Mouse (Mus musculus) stomach, embryonic 16.5 days (tissue): ENCODE data around the gene Zfp512. TPM values are rescaled to one million over a fixed set of nuclear protein-coding genes. Genes with fewer than 3 reads are reported as not detected.

Experiments
- ATAC-seq: fragments of 200-750 bp; cut with Nextera tagmentation; 2 replicates; pipeline ENCODE4 v1.8.0; 2017; ENCODE audit warnings: moderate number of reproducible peaks, moderate TSS enrichment; ENCODE audit not compliant: insufficient read depth, low FRiP score
- H3K27ac ChIP-seq: fragments of 300-500 bp; sonication (generic); 2 replicates; pipeline ENCODE4 v1.5.1; 2014; ENCODE audit warnings: low read length
- H3K27me3 ChIP-seq: fragments of 300-500 bp; sonication (generic); 2 replicates; pipeline ENCODE4 v1.6.1; 2014; ENCODE audit warnings: low read length, control low read depth, mixed read lengths; ENCODE audit not compliant: control insufficient read depth, insufficient read depth
- H3K36me3 ChIP-seq: fragments of 300-500 bp; sonication (generic); 2 replicates; pipeline ENCODE4 v1.6.1; 2014; ENCODE audit warnings: low read length; ENCODE audit not compliant: control insufficient read depth, insufficient read depth
- H3K4me1 ChIP-seq: fragments of 300-500 bp; sonication (generic); 2 replicates; pipeline ENCODE4 v1.6.1; 2014; ENCODE audit warnings: low read length, control low read depth, mixed read lengths; ENCODE audit not compliant: control insufficient read depth, insufficient read depth
- H3K4me2 ChIP-seq: fragments of 300-500 bp; sonication (generic); 2 replicates; pipeline ENCODE4 v1.6.1; 2014; ENCODE audit warnings: low read depth, low read length, mixed read lengths
- H3K4me3 ChIP-seq: fragments of 300-500 bp; sonication (generic); replicated peaks from 2 replicates; pipeline ENCODE4 v1.5.1; 2014; ENCODE audit warnings: mild to moderate bottlenecking, low read length
- H3K9ac ChIP-seq: fragments of 300-500 bp; sonication (generic); 2 replicates; pipeline ENCODE4 v1.6.1; 2014; ENCODE audit warnings: low read length
- H3K9me3 ChIP-seq: fragments of 300-500 bp; sonication (generic); replicated peaks from 2 replicates; pipeline ENCODE4 v1.6.1; 2016; ENCODE audit warnings: low read length, control low read depth; ENCODE audit not compliant: control insufficient read depth
- WGBS: fragments of 180-500 bp; shearing (Covaris S2); extraction: QIAGEN DNeasy Blood & Tissue Kit; methylation state at CpG from one replicate; pipeline ENCODE4 v1.1.7; 2014; 5-methylcytosine and 5-hydroxymethylcytosine counted together
- polyA plus RNA-seq: library from polyadenylated mRNA; unstranded; fragments of >200 nt; fragmentation: Nextera tagmentation; extraction: Ambion mirVana; gene quantifications from 2 replicates; pipeline ENCODE4 v1.2.1, GENCODE M21; 2015

Gene Zfp512
- polyA plus RNA-seq, 1 experiment from 2014 or later = 40.6 TPM

DNA sequence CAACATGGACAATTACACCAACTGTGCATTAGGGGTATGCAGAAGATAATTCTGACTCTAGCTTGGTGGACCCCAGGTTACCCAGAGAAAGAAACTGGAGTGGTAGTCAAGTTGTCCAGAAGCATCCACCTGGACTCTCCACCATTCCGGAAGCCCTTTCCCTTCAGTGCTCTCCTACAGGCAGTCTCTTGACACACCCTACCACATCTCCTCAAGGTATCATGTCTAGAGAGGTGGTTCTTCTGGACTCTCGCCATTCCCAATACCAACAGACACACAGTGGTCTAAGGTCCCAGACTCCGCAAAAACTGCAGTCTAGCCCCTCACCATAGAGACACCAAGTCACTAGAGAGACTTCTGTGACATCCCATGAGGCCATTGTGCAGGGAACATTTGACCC lies 33.2 kb downstream of the Zfp512 start, which contains the start of gene 4930548H24Rik:
4930548H24Rik (plus strand) TSS at position 301 of the 400 bp plus-strand sequence.
- no peaks in the 10 kb centered on the region for H3K9me3 ChIP-seq
- 96% methylated on average over 3 of the region's 3 CpGs for WGBS

DNA sequence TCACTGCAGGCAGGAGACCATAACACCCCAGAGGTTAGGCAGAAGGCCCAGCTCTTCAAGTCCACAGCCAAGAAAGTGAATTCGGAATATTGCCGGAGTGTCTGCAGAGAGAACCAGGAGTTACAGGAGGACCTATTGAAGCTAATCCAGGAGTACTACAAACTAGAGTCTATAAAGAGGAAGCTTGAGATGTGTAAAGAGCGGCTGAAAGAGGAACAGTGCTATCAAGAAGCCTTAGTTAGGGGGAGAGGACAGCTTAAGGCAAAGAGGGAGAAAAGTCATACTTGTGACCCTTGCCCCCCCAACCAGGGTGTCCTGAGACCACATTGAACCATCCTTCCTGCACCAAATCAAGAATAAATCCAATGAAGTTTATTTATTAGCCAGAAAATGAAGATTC lies 35.7 kb downstream of the Zfp512 start:
- H3K27ac ChIP-seq = no peak overlapping the region
- no peaks in the 10 kb centered on the region for H3K9me3 ChIP-seq
- no peaks in the 10 kb centered on the region for H3K4me1 ChIP-seq
- ATAC-seq = no peak
- no peak overlapping the region for H3K4me3 ChIP-seq
- H3K36me3 ChIP-seq = no peaks in the 10 kb centered on the region
- H3K27me3 ChIP-seq = no peaks in the 10 kb centered on the region
- WGBS = 92% methylated on average over 3 of the region's 3 CpGs
- H3K4me2 ChIP-seq = no peak overlapping the region
- no peak overlapping the region for H3K9ac ChIP-seq

More for the DNA sequence above, 33.2 kb downstream of the Zfp512 start, which contains the start of gene 4930548H24Rik:
- H3K27ac ChIP-seq = no peak within 1 kb of the TSS
- H3K36me3 ChIP-seq = no peaks in the 10 kb centered on the region
- no peak for ATAC-seq
- H3K4me1 ChIP-seq = no peaks in the 10 kb centered on the region
- no peak within 1 kb of the TSS for H3K4me2 ChIP-seq
- no peak within 1 kb of the TSS for H3K4me3 ChIP-seq
- no peaks in the 10 kb centered on the region for H3K27me3 ChIP-seq
- no peak within 1 kb of the TSS for H3K9ac ChIP-seq

DNA sequence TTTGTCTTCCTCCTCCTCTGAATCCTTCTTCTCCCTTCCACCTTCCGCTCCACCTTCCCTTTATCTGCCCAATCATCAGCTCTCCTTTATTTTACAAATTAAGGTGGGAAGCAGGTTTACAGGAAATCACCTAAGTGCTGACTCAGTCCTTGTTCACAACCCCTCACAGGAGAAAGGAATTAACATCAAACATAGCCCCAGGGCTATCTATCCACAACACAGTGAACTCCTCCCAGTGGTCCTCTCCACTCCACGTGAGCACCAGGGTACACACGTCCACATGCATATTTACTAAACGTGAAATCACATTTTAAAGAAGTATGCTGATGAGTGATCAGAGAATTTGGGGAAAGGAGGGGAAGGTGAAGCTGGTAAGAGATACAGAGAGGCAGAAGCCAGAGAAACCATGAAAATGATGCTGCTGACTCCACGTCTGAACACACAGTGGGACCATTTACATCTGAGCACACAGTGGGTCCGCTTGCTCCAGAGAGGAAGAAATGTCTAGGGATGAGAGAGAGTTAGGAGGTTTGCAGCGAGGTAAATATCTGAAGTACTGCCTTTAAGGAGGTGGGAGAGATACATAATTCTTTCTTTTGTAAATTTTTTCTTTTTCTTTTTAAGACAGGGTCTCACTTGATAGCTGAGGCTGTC lies 37.0 kb downstream of the Zfp512 start:
- no peaks in the 10 kb centered on the region for H3K4me1 ChIP-seq

DNA sequence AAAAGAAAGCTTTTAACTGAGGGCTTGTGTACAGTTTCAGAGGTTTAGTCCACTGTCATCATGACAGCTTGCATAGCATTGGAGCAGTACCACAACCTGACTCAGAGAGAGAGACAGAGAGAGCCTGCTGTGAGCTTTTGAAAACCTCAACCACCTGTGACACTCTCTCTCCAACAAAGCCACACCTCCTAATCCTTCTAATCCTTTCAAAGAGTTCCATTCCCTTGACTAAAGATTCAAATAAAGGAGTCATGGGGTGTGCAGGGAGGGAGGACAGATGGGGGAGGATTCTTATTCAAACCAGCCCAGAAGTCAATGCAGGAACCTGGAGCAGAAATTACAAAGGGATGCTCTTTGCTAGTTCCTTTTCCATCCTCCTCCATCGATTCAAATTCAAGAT lies 39.8 kb downstream of the Zfp512 start:
- ATAC-seq = no peak
- Histone ChIP-seq H3K36me3 (no peaks in the 10 kb centered on the region), H3K4me3 (no peak overlapping the region), H3K27ac (no peak overlapping the region), H3K4me2 (no peak overlapping the region), H3K27me3 (no peaks in the 10 kb centered on the region), H3K9me3 (no peaks in the 10 kb centered on the region), H3K4me1 (peaks cover 6% of the 10 kb centered on the region), H3K9ac (no peak overlapping the region)
- WGBS = 65% methylated on average over 1 of the region's 1 CpGs

More for the DNA sequence above, 37.0 kb downstream of the Zfp512 start:
- Histone ChIP-seq H3K36me3 (no peaks in the 10 kb centered on the region), H3K4me3 (no peak overlapping the region), H3K27me3 (no peaks in the 10 kb centered on the region), H3K9me3 (no peaks in the 10 kb centered on the region), H3K27ac (no peak overlapping the region), H3K4me2 (no peak overlapping the region), H3K9ac (no peak overlapping the region)
- ATAC-seq = no peak
- 62% methylated on average over 7 of the region's 7 CpGs for WGBS

DNA sequence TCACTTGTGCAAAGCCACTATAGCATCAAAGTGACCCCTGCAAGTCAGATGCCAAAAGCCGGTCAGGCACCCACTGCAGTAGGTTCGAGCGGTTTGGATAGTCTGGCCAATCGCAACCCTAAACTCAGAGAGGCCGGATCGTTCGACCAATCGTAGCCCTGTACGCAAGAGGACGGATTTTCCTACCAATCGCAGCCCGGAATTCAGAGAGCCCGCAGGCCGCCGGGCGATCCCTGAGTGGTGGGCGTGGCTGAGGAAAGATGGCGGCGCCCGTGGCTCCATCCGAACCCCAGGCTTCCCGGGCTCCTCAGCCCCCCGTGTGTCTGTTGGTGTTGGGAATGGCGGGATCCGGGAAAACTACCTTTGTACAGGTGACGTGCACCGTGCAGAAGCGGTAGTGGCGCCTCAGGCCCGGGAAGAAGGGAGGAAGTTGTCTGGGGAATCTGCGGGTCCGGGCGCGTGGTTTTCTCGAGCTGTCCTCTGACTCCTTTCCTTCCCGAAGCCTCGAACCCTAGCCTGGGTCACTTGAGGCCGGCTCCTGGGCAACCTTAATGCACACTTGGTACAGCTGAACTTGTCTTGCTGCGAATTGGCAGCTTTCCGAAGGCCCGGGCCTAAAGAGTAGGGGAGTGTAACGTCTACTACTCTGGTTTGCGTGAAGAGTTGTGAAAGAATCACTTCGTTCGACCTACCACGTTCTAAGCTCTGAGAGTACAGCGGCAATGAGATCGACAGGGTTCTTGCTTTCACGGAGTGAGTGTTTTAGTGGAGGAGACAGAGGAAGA lies 42.5 kb downstream of the Zfp512 start, which contains the start of gene Gpn1:
Gpn1 (plus strand) TSS at position 229 of the 785 bp plus-strand sequence.
- Histone ChIP-seq H3K36me3 (peaks cover 6% of the 10 kb centered on the region; the same call in 1 of the 2 replicates), H3K9me3 (no peaks in the 10 kb centered on the region), H3K4me3 (peak within 1 kb of the TSS; percentile 88), H3K27ac (no peak within 1 kb of the TSS), H3K4me1 (peaks cover 6% of the 10 kb centered on the region), H3K4me2 (peak within 1 kb of the TSS; percentile 88), H3K27me3 (no peaks in the 10 kb centered on the region), H3K9ac (peak within 1 kb of the TSS; percentile 86)
- peak; percentile 100 for ATAC-seq
- under 1% methylated on average over 49 of the region's 49 CpGs for WGBS

DNA sequence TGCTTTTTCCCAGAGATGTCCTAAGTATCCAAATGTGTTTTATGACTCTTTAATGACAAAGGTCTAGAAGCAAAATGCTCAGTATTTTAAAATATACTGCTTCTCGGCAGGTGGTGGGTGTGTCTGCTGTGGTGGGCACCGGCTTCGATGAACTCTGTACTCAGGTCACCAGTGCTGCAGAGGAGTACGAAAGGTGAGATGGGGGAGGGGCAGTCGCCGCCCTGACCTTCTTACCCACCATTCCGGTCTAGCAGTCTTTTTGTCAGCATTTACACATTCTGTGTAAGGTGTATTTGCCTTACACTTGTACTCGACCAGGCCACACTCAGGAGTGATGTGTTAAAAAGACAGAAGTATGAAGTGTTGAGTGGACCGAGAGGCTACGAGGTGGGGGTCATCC lies 52.6 kb downstream of the Zfp512 start:
- H3K4me2 ChIP-seq = no peak overlapping the region
- H3K9ac ChIP-seq = no peak overlapping the region
- H3K9me3 ChIP-seq = no peaks in the 10 kb centered on the region
- no peaks in the 10 kb centered on the region for H3K4me1 ChIP-seq
- no peak overlapping the region for H3K27ac ChIP-seq
- H3K36me3 ChIP-seq = peaks cover 6% of the 10 kb centered on the region; the same call in 1 of the 2 replicates
- WGBS = 72% methylated on average over 10 of the region's 10 CpGs
- H3K27me3 ChIP-seq = no peaks in the 10 kb centered on the region
- no peak overlapping the region for H3K4me3 ChIP-seq
- ATAC-seq = no peak

DNA sequence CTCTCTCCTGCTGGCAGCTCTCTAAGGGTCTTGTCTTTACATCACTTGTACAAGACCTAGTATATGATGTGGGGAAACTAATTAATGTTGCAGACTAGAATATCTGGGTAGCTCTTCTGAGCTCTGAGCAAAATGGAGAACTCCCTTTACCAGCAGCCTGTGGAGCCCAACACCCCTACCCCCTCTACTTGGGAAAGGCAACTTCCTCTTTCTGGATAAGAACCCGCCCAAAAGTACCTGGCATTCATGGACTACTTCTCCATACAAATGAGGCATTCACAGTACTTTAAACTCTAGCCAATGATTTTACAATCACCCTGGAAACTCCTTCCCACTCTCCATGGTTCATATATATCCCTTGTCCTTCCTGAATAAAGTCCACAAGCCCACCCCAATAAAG lies 60.2 kb downstream of the Zfp512 start:
- WGBS = 76% methylated on average over 1 of the region's 1 CpGs
- Histone ChIP-seq H3K9ac (no peak overlapping the region), H3K27ac (no peak overlapping the region), H3K36me3 (peaks cover 19% of the 10 kb centered on the region), H3K4me1 (no peaks in the 10 kb centered on the region), H3K4me3 (no peak overlapping the region), H3K4me2 (no peak overlapping the region), H3K27me3 (no peaks in the 10 kb centered on the region), H3K9me3 (no peaks in the 10 kb centered on the region)
- no peak for ATAC-seq

DNA sequence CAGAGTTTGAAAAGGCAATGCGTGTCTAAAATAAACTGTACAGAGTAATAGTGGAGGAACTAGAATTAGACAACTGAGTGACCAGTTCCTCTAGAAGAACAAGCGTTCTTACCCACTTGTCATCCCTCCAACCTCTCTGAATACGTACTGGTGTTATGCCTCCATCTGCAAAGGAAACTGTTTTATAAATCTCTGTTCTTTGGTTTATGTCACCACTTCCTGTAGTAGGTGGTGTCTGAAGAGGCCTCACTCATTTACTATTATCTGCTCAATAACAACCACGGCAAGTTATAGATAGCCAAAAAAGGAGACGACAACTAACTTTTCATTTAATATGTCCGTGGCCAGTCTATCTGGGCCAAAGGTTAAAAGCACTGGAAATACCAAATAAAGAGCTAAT lies 68.3 kb downstream of the Zfp512 start:
- Histone ChIP-seq H3K36me3 (peaks cover 6% of the 10 kb centered on the region), H3K4me2 (no peak overlapping the region), H3K27ac (no peak overlapping the region), H3K4me3 (no peak overlapping the region), H3K27me3 (no peaks in the 10 kb centered on the region), H3K9ac (no peak overlapping the region), H3K4me1 (peaks cover under 1% of the 10 kb centered on the region; the same call in 1 of the 2 replicates), H3K9me3 (no peaks in the 10 kb centered on the region)
- no peak for ATAC-seq
- WGBS = 88% methylated on average over 6 of the region's 6 CpGs
